Mouse (Mus musculus) CH12.LX (cell line): ENCODE results near the gene Tspan9. TPM values are rescaled to one million over a fixed set of nuclear protein-coding genes. Genes with fewer than 3 reads are reported as not detected.

Experiments used
- DNase-seq: peaks from one replicate; pipeline ENCODE4 v3.0.0-alpha.2; 2013; ENCODE audit errors: extremely low read depth
- H3K27ac ChIP-seq: 2 replicates; pipeline ENCODE4 v1.5.1; 2012; ENCODE audit warnings: low read depth, mild to moderate bottlenecking, control low read depth, moderate library complexity; ENCODE audit not compliant: insufficient read depth
- H3K27me3 ChIP-seq: replicated peaks from 2 replicates; pipeline ENCODE3; 2012; ENCODE audit warnings: inconsistent platforms
- H3K36me3 ChIP-seq, 2 experiments: replicated peaks in 1 of 2; 2 replicates each; pipeline versions ENCODE3 to v1.6.1; 2012; ENCODE audit warnings: inconsistent platforms in 1 of 2, low read length in 1 of 2, mild to moderate bottlenecking in 1 of 2, mixed read lengths in 1 of 2, moderate library complexity in 1 of 2; ENCODE audit not compliant: control insufficient read depth in 1 of 2, insufficient read depth in 1 of 2
- H3K4me1 ChIP-seq, 2 experiments: 2 replicates each; pipeline ENCODE4 v1.6.1; 2012; ENCODE audit warnings: inconsistent platforms in 1 of 2, moderate library complexity in 1 of 2; ENCODE audit not compliant: insufficient read depth in 2 of 2, control insufficient read depth in 1 of 2
- H3K4me2 ChIP-seq: 2 replicates; pipeline ENCODE4 v1.6.1; 2012; ENCODE audit warnings: low read depth, mild to moderate bottlenecking, control low read depth; ENCODE audit not compliant: poor library complexity, insufficient read depth, severe bottlenecking
- H3K4me3 ChIP-seq, 3 experiments: fragments of 150-350 bp in 1 of 3; sonication (generic) in 1 of 3; replicated peaks in 1 of 3; 2 replicates each; pipeline versions ENCODE3 to v1.5.1; 2011 to 2012; ENCODE audit warnings: low read depth in 2 of 3, low read length in 2 of 3, mild to moderate bottlenecking in 2 of 3, moderate library complexity in 2 of 3, control low read depth in 1 of 3, improper control_type of control experiment in 1 of 3, inconsistent platforms in 1 of 3, mixed read lengths in 1 of 3; ENCODE audit not compliant: poor library complexity in 1 of 3
- H3K79me2 ChIP-seq: replicated peaks from 2 replicates; pipeline ENCODE4 v1.6.1; 2012; ENCODE audit warnings: mild to moderate bottlenecking, moderate library complexity; ENCODE audit not compliant: control insufficient read depth, poor library complexity, insufficient read depth, severe bottlenecking; ENCODE audit errors: extremely low read depth
- H3K9ac ChIP-seq: 2 replicates; pipeline ENCODE4 v1.6.1; 2012; ENCODE audit warnings: low read depth, mild to moderate bottlenecking, control low read depth, moderate library complexity; ENCODE audit not compliant: insufficient read depth
- H3K9me3 ChIP-seq: replicated peaks from 2 replicates; pipeline ENCODE3; 2012; ENCODE audit warnings: low read length, inconsistent platforms, mixed read lengths
- BHLHE40 ChIP-seq: IDR thresholded peaks from 2 replicates; pipeline ENCODE4 v1.6.1; 2011; ENCODE audit warnings: mild to moderate bottlenecking, low read depth, low read length, improper control_type of control experiment
- CHD1 ChIP-seq: IDR thresholded peaks from 2 replicates; pipeline ENCODE4 v1.6.1; 2012; ENCODE audit warnings: low read depth, low read length, improper control_type of control experiment, inconsistent platforms
- CTCF ChIP-seq, 2 experiments: IDR thresholded peaks in 1 of 2; conservative IDR thresholded peaks in 1 of 2; 2 replicates each; pipeline ENCODE4 v1.5.1; 2011 to 2012; ENCODE audit warnings: low read depth in 2 of 2, low read length in 2 of 2, improper control_type of control experiment in 1 of 2, inconsistent platforms in 1 of 2, mild to moderate bottlenecking in 1 of 2, moderate library complexity in 1 of 2
- ELF1 ChIP-seq: IDR thresholded peaks from 2 replicates; pipeline ENCODE4 v1.6.1; 2014; ENCODE audit warnings: low read depth, mild to moderate bottlenecking, inconsistent platforms, low read length, improper control_type of control experiment
- EP300 ChIP-seq: IDR thresholded peaks from 2 replicates; pipeline ENCODE4 v1.6.1; 2011; ENCODE audit warnings: low read length, improper control_type of control experiment
- GABPA ChIP-seq: IDR thresholded peaks from 2 replicates; pipeline ENCODE4 v1.6.1; 2012; ENCODE audit warnings: low read depth, low read length, improper control_type of control experiment, inconsistent platforms; ENCODE audit not compliant: insufficient replicate concordance
- HCFC1 ChIP-seq: IDR thresholded peaks from 2 replicates; pipeline ENCODE4 v1.6.1; 2012; ENCODE audit warnings: low read depth, mild to moderate bottlenecking, inconsistent platforms, low read length, improper control_type of control experiment
- JUN ChIP-seq: IDR thresholded peaks from 2 replicates; pipeline ENCODE4 v1.6.1; 2011; ENCODE audit warnings: low read depth, mild to moderate bottlenecking, low read length, improper control_type of control experiment, moderate library complexity; ENCODE audit not compliant: insufficient read depth
- KAT2A ChIP-seq: IDR thresholded peaks from 2 replicates; pipeline ENCODE4 v1.6.1; 2012; ENCODE audit warnings: low read length, improper control_type of control experiment, inconsistent platforms; ENCODE audit not compliant: insufficient replicate concordance
- MAFK ChIP-seq: IDR thresholded peaks from 2 replicates; pipeline ENCODE4 v1.6.1; 2011; ENCODE audit warnings: low read length, improper control_type of control experiment; ENCODE audit not compliant: insufficient replicate concordance
- MAZ ChIP-seq: IDR thresholded peaks from 2 replicates; pipeline ENCODE4 v1.6.1; 2012; ENCODE audit warnings: low read depth, mild to moderate bottlenecking, inconsistent platforms, low read length, improper control_type of control experiment, moderate library complexity
- MEF2A ChIP-seq: IDR thresholded peaks from 2 replicates; pipeline ENCODE4 v1.6.1; 2014; ENCODE audit warnings: low read depth, mild to moderate bottlenecking, inconsistent platforms, low read length, improper control_type of control experiment, borderline replicate concordance
- MXI1 ChIP-seq: IDR thresholded peaks from 2 replicates; pipeline ENCODE4 v1.6.1; 2011; ENCODE audit warnings: mild to moderate bottlenecking, low read depth, low read length, improper control_type of control experiment
- NELFE ChIP-seq: IDR thresholded peaks from 2 replicates; pipeline ENCODE4 v1.6.1; 2011; ENCODE audit warnings: low read depth, low read length, improper control_type of control experiment
- NRF1 ChIP-seq: IDR thresholded peaks from 2 replicates; pipeline ENCODE4 v1.6.1; 2014; ENCODE audit warnings: low read depth, mild to moderate bottlenecking, inconsistent platforms, low read length, improper control_type of control experiment, moderate library complexity
- POLR2A ChIP-seq: IDR thresholded peaks from 2 replicates; pipeline ENCODE4 v1.6.1; 2011; ENCODE audit warnings: low read depth, mild to moderate bottlenecking, improper control_type of control experiment, low read length
- POLR2AphosphoS2 ChIP-seq: IDR thresholded peaks from 2 replicates; pipeline ENCODE4 v1.6.1; 2011; ENCODE audit warnings: low read depth, low read length, improper control_type of control experiment
- RCOR1 ChIP-seq: conservative IDR thresholded peaks from 2 replicates; pipeline ENCODE4 v1.6.1; 2012; ENCODE audit warnings: low read depth, mild to moderate bottlenecking, inconsistent platforms, low read length, improper control_type of control experiment
- SIN3A ChIP-seq: IDR thresholded peaks from 2 replicates; pipeline ENCODE4 v1.6.1; 2012; ENCODE audit warnings: low read length, improper control_type of control experiment, inconsistent platforms
- SMC3 ChIP-seq: IDR thresholded peaks from 2 replicates; pipeline ENCODE4 v1.6.1; 2011; ENCODE audit warnings: low read depth, low read length, improper control_type of control experiment
- TBP ChIP-seq: conservative IDR thresholded peaks from 2 replicates; pipeline ENCODE4 v1.6.1; 2011; ENCODE audit warnings: low read depth, low read length, improper control_type of control experiment
- TCF12 ChIP-seq: IDR thresholded peaks from 2 replicates; pipeline ENCODE4 v1.6.1; 2014; ENCODE audit warnings: low read depth, mild to moderate bottlenecking, inconsistent platforms, low read length, improper control_type of control experiment
- UBTF ChIP-seq: IDR thresholded peaks from 2 replicates; pipeline ENCODE4 v1.6.1; 2012; ENCODE audit warnings: low read depth, mild to moderate bottlenecking, inconsistent platforms, low read length, improper control_type of control experiment, moderate library complexity
- USF1 ChIP-seq: IDR thresholded peaks from 2 replicates; pipeline ENCODE4 v1.6.1; 2014; ENCODE audit warnings: low read depth, mild to moderate bottlenecking, inconsistent platforms, low read length, improper control_type of control experiment
- USF2 ChIP-seq: conservative IDR thresholded peaks from 2 replicates; pipeline ENCODE4 v1.6.1; 2011; ENCODE audit warnings: low read depth, low read length, improper control_type of control experiment
- ZMIZ1 ChIP-seq: IDR thresholded peaks from 2 replicates; pipeline ENCODE4 v1.6.1; 2012; ENCODE audit warnings: low read depth, mild to moderate bottlenecking, inconsistent platforms, low read length, improper control_type of control experiment
- dilution Hi-C: fragments of 300-500 bp; cut with MboI; formaldehyde crosslinking; loops from 2 replicates; pipeline ENCODE4 v1.14.3; 2020; ENCODE audit warnings: low sequenced_read_pairs; ENCODE audit not compliant: extremely low pct_unique_long_range_greater_than_20kb, extremely low pct_ligation_motif_present
- in situ Hi-C: fragments of 300-500 bp; cut with MboI; formaldehyde crosslinking; loops from 3 replicates; pipeline ENCODE4 v1.14.3; 2019; ENCODE audit warnings: low sequenced_read_pairs, low pct_ligation_motif_present, low pct_unique_long_range_greater_than_20kb, mixed read lengths
- polyA plus RNA-seq: library from polyadenylated mRNA; unstranded; fragments of >175 nt; gene quantifications from 2 replicates; pipeline ENCODE4 v1.2.1, GENCODE M21; 2012; ENCODE audit warnings: low read depth; ENCODE audit not compliant: insufficient read length
- total RNA-seq, 2 experiments: library from RNA; depleted of rRNA; stranded (reverse); fragments of 300-350 nt in 1 of 2; fragments of >200 nt in 1 of 2; gene quantifications; 2 replicates each; pipeline ENCODE4 v1.2.3; 2012 to 2014

The Tspan9 gene
- total and polyA plus RNA-seq, 3 experiments: 0.40 to 0.98 (median 0.71) TPM

GRCm38 (mm10) chr6:128025997-128026396 is 117.4 kb downstream of the Tspan9 start:
- Histone ChIP-seq H3K4me3 (no peak overlapping the region), H3K9ac (no peak overlapping the region), H3K4me2 (no peak overlapping the region), H3K36me3 (no peaks in the 10 kb centered on the region), H3K9me3 (no peaks in the 10 kb centered on the region), H3K27ac (no peak overlapping the region), H3K79me2 (no peaks in the 10 kb centered on the region), H3K27me3 (peaks cover 89% of the 10 kb centered on the region), H3K4me1 (no peaks in the 10 kb centered on the region)
- dilution Hi-C loops: no loop called here
- no peak for DNase-seq
- TF ChIP-seq SMC3: no peak
- no peak for TF ChIP-seq BHLHE40
- TF ChIP-seq CTCF (conservative IDR thresholded peaks at IDR 0.05 in 1 of 2, IDR thresholded peaks at IDR 0.05 in 1 of 2; ENCODE audit: low read depth in 2 of 2, low read length in 2 of 2): no peak
- no peak for TF ChIP-seq HCFC1
- in situ Hi-C loops: no loop called here

DNA sequence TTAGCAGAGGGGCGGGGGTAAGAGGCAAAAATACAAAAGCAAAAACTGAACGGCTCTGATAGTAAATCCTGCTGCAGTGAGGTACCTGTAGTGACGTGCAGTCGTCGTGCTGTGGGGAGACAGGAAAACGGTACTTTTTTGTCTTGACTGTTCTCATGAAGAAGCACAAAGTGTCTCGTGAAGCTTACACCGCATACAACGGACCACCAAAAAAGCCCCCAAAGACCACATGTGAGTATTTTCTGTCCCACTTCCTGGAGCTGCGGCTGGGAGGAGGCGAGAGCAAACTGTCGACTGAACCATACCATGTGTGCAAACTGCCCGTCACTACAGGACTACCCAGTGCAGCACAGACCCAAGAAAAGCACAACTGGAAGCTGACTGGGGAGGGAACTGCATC is 117.8 kb downstream of the Tspan9 start:
- Histone ChIP-seq H3K27ac (no peak overlapping the region), H3K4me2 (no peak overlapping the region), H3K9me3 (no peaks in the 10 kb centered on the region), H3K4me3 (no peak overlapping the region), H3K79me2 (no peaks in the 10 kb centered on the region), H3K9ac (no peak overlapping the region), H3K4me1 (no peaks in the 10 kb centered on the region), H3K27me3 (peaks cover 92% of the 10 kb centered on the region), H3K36me3 (no peaks in the 10 kb centered on the region)
- DNase-seq: no peak
- TF ChIP-seq MAFK (no peak), SMC3 (no peak), CHD1 (no peak), TBP (no peak), POLR2A (no peak), KAT2A (no peak), JUN (no peak), EP300 (no peak), BHLHE40 (no peak), CTCF (conservative IDR thresholded peaks at IDR 0.05 in 1 of 2, IDR thresholded peaks at IDR 0.05 in 1 of 2; ENCODE audit: low read depth in 2 of 2, low read length in 2 of 2) (no peak), SIN3A (no peak), USF2 (no peak), USF1 (no peak), POLR2AphosphoS2 (no peak), GABPA (no peak)
- in situ Hi-C loops: no loop called here
- dilution Hi-C loops: no loop called here

GRCm38 (mm10) chr6:128022207-128022606 is 121.2 kb downstream of the Tspan9 start:
- H3K4me2 ChIP-seq: no peak overlapping the region
- no peak for DNase-seq
- H3K36me3 ChIP-seq: no peaks in the 10 kb centered on the region
- dilution Hi-C loops: no loop called here
- H3K4me3 ChIP-seq: no peak overlapping the region
- H3K27me3 ChIP-seq: peaks cover 92% of the 10 kb centered on the region
- no peaks in the 10 kb centered on the region for H3K9me3 ChIP-seq
- in situ Hi-C loops: no loop called here
- H3K79me2 ChIP-seq: no peaks in the 10 kb centered on the region
- TF ChIP-seq MXI1 (no peak), BHLHE40 (no peak), KAT2A (no peak), RCOR1 (no peak), TCF12 (no peak), UBTF (no peak), TBP (no peak), EP300 (no peak), USF2 (no peak), ELF1 (no peak), MEF2A (no peak), NELFE (no peak), CHD1 (no peak), HCFC1 (no peak), MAZ (no peak), NRF1 (no peak), MAFK (no peak), ZMIZ1 (no peak)
- TF ChIP-seq, all 38 proteins: peak for 0
- Histone ChIP-seq H3K27ac (no peak overlapping the region), H3K4me1 (no peaks in the 10 kb centered on the region), H3K9ac (no peak overlapping the region)
